Mouse (Mus musculus): ENCODE results near the gene Flrt2.
"Not testable (repeated sequence)": the region's sequence is repeated elsewhere in the genome, so short reads cannot be mapped to it uniquely, and the experiment has no call there.

Flrt2 gene

DNA sequence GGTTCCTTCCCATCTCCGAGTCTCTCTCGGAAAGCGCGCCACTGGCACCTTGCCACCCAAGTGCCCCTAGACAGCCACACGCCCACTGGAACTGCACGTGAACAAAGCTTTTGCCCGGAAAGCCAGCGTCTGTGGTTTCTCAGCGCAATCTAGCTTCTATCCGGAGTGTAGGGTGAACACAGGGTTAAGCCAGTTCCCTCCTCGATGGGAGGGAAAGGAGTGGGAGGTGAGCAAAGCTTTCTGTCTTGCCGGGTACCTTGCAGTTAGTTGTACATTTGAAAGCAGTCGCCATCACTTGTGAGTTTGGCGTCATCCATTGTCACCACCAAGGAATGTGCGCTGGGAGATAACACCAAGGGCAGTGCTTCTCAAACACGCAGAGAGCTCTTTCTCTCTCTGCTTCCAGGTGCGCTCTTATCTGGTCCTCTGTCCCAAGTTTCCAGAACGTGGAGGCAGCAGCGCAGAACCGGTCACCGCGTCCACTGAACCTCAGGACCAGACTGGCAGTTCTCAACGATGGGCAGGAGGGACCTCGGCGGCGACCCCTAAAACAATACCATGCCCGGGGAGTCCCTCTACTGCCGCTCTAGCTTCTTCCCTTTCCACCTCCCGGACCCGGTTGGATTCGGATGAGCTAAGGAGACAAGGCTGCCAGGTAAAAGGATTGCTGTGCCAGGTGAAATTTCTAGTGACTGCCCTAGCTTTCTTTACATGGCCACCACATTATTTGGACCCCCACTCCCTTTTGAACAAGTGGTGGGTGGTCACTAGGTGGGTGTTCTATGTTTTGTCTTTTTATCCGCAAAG, at the start of gene Flrt2:
Gene Flrt2 (plus strand): TSS at position 266 of the 807 bp plus-strand sequence.
- in situ Hi-C loops (cut with MboI; ENCODE audit: unreplicated experiment in 2 of 2) = no loop called here

DNA sequence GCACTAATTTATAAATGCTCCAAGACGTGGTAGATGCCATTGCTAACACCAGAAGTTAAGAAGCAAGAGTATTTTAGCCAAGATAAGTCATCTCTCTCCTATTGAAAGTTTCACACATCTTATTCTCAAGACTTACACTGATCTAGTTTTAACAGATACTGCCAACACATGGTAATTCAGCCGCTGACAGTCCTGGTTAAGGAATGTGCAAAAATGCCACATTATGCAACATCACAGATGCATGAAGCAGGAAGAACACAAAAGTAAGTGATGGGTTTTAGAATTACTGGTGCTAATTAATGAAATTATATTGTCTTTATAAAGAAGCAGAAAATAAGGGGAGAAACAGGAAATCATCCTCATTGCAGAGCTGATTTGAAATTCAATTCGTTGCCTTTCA, 49.8 kb upstream of the Flrt2 start:
- in situ Hi-C loops (cut with MboI; ENCODE audit: unreplicated experiment in 2 of 2) = no loop called here

- in situ Hi-C loops (cut with MboI; ENCODE audit: unreplicated experiment in 2 of 2) = not testable (repeated sequence)
These were observed 44.8 kb upstream of the Flrt2 start for GRCm38 (mm10) chr12:95647179-95647578.

GRCm38 (mm10) chr12:95652172-95653156, 39.6 kb upstream of the Flrt2 start:
- in situ Hi-C loops (cut with MboI; ENCODE audit: unreplicated experiment in 2 of 2) = no loop called here

DNA sequence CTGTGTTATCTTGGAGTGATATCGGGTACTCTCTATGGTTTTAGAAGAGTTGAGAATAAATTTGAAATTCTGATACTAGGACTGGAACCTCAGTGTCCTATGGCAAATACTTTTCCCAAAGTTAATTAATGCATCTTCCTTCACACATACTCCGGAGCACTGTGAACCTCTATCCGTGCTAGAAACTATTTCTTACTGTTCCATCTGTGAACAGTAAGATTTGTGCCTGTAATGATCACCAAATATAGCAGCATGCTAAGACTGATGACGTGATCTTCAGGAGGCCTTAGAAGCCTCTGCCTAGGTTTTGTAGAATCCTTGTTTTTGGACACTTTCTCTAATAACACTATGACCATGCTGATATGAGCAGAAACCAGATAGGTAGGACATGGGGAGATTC, 35.4 kb upstream of the Flrt2 start:
- in situ Hi-C loops (cut with MboI; ENCODE audit: unreplicated experiment in 2 of 2) = no loop called here

GRCm38 (mm10) chr12:95667296-95667695, 24.7 kb upstream of the Flrt2 start:
- in situ Hi-C loops (cut with MboI; ENCODE audit: unreplicated experiment in 2 of 2) = no loop called here

GRCm38 (mm10) chr12:95675711-95676110, 16.3 kb upstream of the Flrt2 start:
- in situ Hi-C loops (cut with MboI; ENCODE audit: unreplicated experiment in 2 of 2) = no loop called here

DNA sequence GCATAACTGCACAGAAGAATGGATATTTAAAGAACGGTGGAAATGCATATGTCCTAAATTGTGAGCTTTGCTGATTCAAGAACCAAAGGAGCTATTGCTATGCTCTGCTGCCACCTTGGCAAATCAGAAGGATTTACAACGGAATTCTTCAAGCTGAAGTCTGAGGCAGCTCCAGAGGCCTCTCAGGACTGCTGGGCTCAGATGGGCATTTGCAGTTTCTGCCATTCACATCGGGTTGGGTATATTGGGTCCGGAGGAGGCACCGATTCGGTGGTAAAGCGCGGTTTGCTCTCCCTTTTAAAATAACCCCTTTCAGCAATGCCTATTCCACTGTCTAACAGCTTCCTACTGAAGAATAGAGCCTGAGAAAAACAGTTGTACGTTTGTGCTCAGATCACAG, 1.2 kb upstream of the Flrt2 start:
- in situ Hi-C loops (cut with MboI; ENCODE audit: unreplicated experiment in 2 of 2) = no loop called here

DNA sequence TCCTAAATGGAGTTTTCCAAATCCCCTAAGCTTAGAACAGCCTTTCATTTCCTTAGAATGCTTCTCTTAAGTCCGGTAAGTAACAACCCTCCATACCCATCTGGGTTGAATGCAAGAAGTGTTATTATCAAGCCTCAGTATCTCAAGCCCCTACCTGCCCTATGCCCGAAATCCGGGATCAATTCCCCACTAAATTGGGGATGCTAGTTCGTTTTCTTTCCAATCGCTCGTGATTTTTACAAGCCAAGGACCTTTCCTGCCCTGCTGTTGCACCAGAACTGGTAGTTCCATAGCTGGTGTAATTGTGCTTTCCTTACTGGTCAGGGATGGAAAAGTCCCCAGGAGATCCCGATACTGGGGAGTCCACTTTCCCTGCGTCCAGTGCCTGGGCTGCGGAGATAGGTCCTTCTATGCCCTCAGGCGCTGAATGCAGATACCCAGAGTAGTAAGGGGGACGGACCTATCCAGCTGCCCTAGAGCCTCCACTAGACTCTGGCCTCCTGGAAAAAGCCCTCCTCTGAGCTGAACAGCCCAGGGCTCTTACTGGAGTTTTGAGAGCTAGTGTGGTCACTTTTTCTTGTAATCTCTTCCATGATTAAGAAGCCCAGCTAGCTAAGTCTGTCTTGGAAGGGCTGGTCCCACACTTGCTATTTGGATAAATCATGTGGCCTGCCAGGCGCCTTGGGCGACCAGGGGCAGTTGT, 1.1 kb downstream of the Flrt2 start:
- in situ Hi-C loops (cut with MboI; ENCODE audit: unreplicated experiment in 2 of 2) = no loop called here

GRCm38 (mm10) chr12:95693651-95694471, 1.8 kb downstream of the Flrt2 start:
- in situ Hi-C loops (cut with MboI; ENCODE audit: unreplicated experiment in 2 of 2) = no loop called here

DNA sequence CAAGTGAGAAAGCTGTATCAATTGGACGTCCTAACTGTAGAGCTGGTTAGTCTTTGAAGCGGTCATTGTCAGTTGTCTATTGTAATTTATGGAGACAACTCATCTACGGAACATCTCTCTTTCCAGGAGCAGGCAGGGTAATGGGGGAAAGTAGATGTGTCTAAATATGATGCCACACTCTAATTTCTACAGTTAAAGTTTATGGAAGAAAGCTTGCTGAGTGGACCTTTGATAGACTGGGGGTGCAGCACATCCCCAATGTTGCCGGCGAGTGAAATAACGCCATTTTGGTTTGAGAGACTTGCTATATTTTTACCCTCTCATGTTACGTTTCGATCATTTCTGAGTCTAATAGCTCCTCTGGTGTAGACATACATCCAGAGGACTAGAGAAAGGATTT, 2.5 kb downstream of the Flrt2 start:
- in situ Hi-C loops (cut with MboI; ENCODE audit: unreplicated experiment in 2 of 2) = no loop called here

DNA sequence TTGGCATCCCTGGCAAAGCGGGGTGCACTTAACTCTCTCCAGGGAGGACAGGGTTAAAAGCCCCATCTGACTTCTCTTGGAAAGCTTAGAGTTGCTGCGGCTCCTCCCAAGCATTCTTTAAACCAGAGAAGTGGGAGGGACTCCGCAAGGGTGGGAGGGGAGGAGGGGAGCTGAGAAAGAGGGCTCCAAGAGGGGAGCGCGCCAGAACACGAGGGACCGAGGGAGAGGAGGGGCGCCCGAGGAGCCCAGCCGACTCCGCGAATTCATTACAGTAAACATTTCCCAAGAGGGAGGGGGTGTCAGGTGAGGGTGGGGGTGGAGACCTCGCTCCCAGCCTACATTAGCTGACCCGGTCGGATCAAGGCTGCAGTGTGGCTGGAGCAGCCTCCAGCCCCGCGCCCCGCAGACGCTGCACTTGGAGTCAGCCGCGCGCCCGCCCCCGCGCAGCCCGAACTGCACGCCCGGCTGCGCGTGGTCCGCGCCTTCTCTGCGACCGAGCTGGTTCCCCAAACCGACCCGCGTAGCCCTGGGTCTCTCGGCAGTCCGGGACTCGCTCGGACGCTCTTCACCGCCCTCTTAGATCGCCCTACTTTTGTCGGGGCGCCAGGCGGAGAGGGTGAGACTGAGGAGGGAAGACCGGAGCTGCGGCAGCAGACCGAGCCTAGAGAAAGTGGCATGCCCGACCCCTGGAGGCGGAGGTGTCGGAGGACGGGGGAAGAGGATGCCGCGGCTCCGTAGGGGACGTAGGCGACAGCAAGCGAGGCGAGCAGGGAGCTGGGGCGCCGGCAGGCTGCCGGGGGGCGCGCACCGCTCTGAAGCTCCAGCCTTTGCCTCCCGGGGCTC, 3.2 kb downstream of the Flrt2 start:
- in situ Hi-C loops (cut with MboI; ENCODE audit: unreplicated experiment in 2 of 2) = no loop called here

GRCm38 (mm10) chr12:95695834-95696521, 4.0 kb downstream of the Flrt2 start:
- in situ Hi-C loops (cut with MboI; ENCODE audit: unreplicated experiment in 2 of 2) = no loop called here

GRCm38 (mm10) chr12:95696522-95697025, 4.5 kb downstream of the Flrt2 start:
- in situ Hi-C loops (cut with MboI; ENCODE audit: unreplicated experiment in 2 of 2) = no loop called here

DNA sequence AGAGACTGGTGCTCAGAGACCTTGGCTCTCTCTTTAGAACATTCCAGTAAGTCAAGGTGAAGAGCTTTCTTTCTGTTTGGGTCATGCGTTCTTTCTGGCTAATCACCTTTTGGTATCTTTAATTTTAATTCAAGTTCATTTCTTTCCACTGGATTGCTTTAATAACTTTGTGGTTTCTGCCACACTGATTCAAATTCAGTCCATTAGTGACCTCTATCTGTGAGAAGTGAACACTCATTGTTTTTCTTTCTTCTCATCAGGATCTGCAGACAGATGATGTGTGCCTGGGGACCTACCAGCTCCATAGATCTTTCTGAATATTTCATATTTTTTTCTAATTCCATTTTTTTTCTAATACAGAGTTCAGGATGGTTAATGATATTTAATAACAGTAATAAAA, 6.5 kb downstream of the Flrt2 start:
- in situ Hi-C loops (cut with MboI; ENCODE audit: unreplicated experiment in 2 of 2) = no loop called here

DNA sequence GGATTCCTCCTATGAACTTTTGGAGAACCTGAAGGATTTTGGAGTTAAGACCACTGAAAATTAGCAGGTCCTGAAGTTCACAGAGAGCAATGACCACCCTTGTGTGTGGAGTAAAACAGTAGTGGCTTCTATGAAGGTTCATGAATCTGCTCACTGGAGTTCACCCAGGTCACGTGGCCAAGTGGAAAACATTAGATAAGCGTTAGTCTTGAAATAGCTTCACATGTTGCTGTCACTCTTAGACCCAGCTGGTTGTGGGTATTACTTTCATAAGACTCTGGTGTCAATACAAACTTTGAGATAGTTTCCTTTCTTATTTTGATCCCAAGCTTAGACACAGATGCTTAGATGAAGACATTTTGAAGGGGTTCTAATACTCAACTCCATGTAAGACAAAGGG, 8.7 kb downstream of the Flrt2 start:
- in situ Hi-C loops (cut with MboI; ENCODE audit: unreplicated experiment in 2 of 2) = no loop called here

- in situ Hi-C loops (cut with MboI; ENCODE audit: unreplicated experiment in 2 of 2) = no loop called here
These were observed 9.6 kb downstream of the Flrt2 start for GRCm38 (mm10) chr12:95701580-95701979.

- in situ Hi-C loops (cut with MboI; ENCODE audit: unreplicated experiment in 2 of 2) = no loop called here
These were observed 13.0 kb downstream of the Flrt2 start for GRCm38 (mm10) chr12:95705006-95705405.

Measured in v-Abl transformed pro-B cells (cell line).